Mouse (Mus musculus) brain, adult 2 months (tissue): Measurements from ENCODE around the gene Tmc6.
"Not testable (repeated sequence)": the region's sequence is repeated elsewhere in the genome, so short reads cannot be mapped to it uniquely, and the experiment has no call there.

ENCODE experiments used
- DNase-seq: peaks from one replicate; pipeline ENCODE4 v3.0.0; 2011; ENCODE audit warnings: low read depth, low spot score

Tmc6 gene

DNA sequence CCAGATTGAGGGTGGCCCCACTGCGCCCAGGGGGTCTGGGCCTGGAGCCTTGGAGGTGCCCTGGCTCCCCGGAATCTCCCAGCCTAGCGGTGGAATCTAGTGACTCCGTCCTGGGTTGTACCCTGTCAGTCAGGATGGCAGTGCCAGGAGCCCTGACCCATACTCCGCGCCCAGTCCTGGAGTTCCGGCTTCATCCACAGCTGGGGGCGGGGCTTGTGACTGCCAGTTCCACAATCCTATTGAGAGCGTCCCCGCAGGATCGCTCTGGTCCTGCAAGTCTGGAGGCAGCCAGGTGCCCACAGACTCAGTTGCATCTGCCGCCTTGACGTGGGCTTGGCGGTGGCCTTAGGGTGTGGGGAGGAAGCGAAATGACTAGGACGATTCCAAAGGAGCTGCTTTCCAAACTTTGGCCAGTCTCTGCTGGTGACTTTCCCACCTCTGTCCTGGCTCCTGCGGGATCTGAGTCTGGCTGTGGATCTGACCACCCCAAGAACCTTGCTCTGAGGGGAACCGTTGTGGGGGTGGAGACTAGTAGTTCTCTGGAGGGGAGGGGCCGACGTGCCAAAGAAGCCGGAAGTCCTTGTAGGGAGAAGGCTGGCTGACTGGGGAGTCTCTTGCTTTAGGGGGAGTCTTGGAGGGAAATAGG is 28.5 kb upstream of the Tmc6 start:
- peak; percentile 78 for DNase-seq

- DNase-seq: peak; percentile 43
Observed at GRCm38 (mm10) chr11:117809407-117810311, 27.7 kb upstream of the Tmc6 start, which contains the start of the genes Gm20708 and Syngr2. TSS of gene Gm20708 (plus strand) at chr11:117809668. TSS of gene Syngr2 (plus strand) at chr11:117809668.

- no peak for DNase-seq
Observed at GRCm38 (mm10) chr11:117806781-117807180, 24.8 kb upstream of the Tmc6 start.

DNA sequence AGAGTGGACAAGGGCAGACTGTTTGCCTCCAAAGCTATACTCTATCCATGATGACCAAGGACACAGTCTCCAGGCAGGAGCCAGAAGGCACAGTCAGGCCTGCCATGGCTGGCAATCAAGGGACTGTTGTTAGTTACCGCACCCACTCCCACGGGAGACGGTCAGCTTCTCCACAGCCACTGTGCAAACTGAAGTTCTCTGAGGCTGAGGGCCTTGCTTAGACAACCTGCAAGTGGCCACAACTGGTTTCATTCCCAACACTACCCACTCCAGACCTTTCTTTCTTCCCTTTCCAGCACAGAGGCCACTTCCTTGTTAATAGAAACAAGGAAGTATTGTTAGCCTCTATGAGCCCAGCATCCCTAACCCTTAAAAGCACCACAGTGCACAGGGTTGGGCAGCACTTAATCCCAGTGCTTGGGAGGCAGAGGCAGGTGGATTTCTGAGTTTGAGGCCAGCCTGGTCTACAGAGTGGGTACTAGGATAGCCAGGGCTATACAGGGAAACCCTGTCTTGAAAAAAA is 21.2 kb upstream of the Tmc6 start:
- no peak for DNase-seq

- no peak for DNase-seq
Observed at GRCm38 (mm10) chr11:117801650-117802049, 19.7 kb upstream of the Tmc6 start.

DNA sequence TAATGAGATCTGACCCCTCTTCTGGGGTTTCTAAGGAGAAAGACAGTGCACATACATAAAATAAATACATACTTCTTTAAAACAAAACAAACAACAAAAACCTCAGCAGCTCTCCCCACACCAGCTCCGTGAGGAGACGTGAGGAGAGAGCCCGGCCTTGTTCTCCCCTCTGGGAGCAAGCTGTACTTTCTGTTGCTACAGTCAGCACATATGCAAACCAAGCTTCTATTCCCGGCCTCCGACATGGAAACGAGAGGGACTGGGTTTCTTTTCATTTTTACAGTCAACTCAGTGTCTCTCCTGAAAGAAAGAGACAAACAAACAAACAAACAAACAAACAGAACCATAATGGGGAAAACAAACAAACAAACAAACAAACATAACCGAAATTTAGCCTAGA is 18.0 kb upstream of the Tmc6 start:
- DNase-seq: no peak

DNA sequence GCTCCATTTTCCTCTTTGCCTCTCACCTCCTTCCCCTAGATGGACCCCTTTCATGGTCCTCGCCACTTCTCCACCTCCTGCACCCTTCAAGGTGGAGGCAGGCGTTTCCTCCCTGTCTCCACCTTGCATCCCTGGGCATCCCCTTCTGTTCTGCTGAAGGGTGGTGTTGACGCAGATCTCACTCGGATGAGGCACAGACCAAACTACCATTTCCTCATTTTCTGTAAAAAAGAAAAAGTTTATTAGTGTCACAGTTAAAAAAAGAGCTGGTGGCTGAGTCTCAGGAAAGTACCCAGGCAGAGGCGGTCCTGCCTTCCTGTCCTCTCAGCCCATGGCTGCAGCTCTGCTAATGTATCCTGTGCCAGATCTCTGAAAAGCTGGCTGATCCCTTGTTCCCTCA is 17.2 kb upstream of the Tmc6 start:
- no peak for DNase-seq

GRCm38 (mm10) chr11:117798160-117798541 is 16.2 kb upstream of the Tmc6 start:
- DNase-seq: no peak

DNA sequence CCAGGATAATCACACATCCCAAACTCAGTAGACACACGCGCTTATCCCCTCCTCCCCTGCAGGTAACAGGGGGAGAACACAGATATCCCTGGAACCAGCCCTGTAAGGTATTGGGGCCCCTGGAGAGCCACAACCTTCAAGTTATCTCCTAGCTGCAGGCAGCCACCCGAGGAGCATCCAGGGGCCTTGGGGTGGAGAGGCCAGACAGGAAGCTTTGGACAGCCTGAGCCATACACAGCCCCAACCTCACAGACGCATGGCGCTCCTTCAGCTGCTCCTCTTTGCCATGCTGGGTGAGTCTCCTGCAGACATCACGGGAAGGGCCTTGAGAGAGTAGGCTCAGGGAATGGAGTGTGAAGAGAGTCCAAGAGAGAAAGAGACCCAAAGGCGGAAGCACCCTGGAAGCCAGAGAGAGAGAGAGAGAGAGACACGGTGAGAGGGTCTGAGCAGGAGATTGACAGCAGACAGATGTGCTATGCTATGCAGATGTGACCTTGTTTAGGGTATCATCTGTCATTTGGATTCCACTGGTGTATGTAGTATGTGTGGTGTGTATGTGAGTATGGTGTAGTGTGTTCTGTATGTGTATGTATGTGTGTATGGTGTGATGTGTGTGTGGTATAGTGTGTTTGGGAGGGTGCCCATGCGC is 15.6 kb upstream of the Tmc6 start, which contains the start of gene 6030468B19Rik:
6030468B19Rik (plus strand) TSS at position 150 of the 649 bp plus-strand sequence.
- DNase-seq: no peak

DNA sequence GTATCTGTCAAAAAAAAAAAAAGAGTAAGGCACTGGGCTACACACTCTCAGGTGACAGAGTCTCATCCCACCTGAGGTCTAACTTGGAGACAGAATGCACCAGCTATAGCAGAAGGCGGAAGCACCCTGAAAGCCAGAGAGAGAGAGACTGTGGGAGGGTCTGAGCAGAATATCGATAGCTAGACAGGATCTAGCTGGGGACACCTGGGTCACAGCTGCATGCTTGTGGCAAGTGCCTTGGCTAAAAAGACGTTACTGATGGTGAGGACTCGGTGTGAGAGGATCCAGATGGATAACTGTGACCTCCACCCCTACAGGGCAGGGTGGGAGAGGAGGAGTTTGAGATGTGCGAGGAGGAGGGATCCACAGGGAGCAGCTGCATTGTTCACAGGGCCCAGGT is 15.0 kb upstream of the Tmc6 start:
- no peak for DNase-seq

GRCm38 (mm10) chr11:117794035-117794551 is 12.1 kb upstream of the Tmc6 start:
- DNase-seq: no peak

DNA sequence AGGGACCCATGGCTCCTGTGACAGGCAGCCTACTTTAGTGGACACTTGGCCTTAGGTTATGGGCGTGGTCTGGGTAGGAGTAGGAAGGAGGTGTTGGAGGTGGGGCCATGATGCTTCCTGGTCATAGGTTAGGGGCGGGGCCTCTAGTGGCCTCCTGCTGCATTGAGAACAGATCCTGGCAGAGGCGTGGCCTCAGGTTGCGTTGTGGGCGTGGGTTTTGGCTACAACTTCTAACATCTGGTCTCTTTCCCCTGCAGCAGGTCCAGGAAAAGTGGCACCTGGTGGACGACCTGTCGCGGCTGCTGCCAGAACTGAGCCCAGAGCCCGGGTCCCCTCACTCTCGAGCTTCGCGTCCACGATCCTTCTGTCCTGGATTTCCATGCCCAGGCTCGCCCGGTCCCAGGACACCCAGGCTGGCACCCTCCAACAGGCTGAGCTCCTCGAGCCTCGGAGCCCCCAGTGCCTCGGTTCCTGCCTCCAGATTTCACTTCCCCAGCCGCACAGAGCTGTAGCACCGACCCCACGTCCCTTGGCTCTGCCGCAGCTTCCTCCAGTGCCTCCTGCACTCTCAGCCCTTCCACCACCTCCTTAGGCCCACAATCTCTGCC is 10.4 kb upstream of the Tmc6 start:
- DNase-seq: no peak

DNA sequence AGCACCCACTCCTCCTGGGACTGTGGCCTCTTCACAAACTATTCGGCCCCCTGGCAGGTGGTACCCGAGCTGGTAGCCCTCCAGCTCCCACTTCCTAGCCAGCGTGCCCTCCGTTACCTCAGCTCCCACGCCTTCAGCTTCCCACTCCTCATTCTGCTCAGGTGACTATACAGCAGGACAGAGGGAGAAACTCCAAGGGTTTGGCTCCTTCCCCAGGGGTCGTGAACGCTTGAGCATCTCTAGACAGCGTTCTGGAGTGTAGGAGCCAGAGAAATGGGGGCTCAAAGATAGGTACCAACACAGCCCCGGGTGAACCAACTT is 9.4 kb upstream of the Tmc6 start:
- DNase-seq: no peak

GRCm38 (mm10) chr11:117790703-117791440 is 8.9 kb upstream of the Tmc6 start:
- DNase-seq: no peak

DNA sequence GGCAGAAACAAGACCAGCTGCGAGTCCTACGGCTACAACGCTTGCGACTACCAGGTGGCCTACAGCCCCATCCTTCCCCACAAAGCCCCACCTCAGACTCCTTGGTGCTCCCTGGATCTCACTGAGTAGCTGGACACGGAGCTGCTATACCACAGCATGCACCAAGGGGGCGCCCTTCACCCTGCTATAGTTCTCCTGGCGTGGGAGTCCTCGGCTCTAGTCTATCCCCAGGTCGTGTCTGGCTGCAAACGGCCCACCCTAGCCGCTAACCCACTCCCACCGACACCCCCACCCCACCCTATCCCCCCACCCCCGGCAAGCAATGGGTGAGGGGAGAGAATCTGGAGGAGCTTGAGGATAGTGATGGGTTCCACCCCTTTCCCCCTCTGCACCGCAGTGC is 8.3 kb upstream of the Tmc6 start:
- peak; percentile 63 for DNase-seq

GRCm38 (mm10) chr11:117788481-117788880 is 6.5 kb upstream of the Tmc6 start:
- DNase-seq: not testable (repeated sequence)

DNA sequence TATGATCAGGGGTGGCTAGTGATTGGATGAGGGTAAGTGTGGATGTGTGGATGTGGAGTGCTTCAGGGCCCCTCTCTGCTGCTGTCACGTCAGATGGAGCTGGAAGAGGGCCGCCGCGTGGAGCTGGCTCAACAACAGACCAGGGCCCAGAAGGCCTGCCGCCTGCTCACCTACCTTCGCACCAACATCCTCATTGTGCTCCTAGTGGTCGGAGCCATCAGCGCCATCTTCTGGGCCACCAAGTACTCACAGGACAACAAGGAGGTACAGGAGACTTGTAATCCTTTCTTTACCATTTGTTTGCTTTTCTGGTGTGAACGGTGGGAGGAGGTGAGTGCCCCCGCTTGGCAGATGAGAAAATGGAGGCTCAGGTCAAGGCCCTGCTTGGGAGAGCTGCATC is 4.3 kb upstream of the Tmc6 start:
- DNase-seq: peak; percentile 87

DNA sequence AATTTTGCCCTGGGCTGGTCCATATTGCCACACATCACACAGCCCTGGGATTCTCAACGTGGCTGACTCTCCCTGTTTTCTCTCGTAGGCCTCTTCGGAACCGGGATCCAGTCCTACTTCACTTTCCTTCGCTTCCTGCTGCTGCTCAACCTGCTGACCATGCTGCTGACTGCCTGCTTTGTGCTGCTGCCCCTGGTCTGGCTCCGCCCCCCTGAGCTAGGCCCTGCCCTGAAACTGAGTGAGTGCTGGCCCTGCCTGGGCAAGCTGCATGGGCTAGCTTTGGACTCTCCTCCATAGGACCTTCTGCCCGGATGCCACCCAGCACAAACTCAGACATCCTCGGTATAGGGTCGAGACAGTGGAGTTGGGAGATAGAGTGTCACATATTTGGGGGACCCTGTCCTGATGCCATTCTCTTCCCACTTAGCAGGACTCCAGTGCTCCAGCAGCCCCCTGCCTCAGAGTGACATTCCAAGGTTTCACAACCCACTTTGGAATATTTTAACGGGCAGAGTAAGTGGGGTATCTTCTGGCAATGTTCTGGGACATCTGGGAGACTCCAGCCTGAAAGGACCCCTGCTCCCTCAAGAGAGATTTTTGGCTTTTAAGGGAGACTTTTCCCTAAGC is 1.8 kb upstream of the Tmc6 start:
- no peak for DNase-seq

GRCm38 (mm10) chr11:117783089-117783488 is 1.1 kb upstream of the Tmc6 start:
- DNase-seq: peak; percentile 53

GRCm38 (mm10) chr11:117782705-117783034 is 672 bp upstream of the Tmc6 start:
- DNase-seq: no peak
